Mouse (Mus musculus) MEL (cell line): ENCODE data around the gene Gmds. TPM values are rescaled to one million over a fixed set of nuclear protein-coding genes. Genes with fewer than 3 reads are reported as not detected.
A peak's percentile ranks its signal among the peaks of the same experiment; 100 is the strongest.

Experiments used
- DNase-seq: peaks from one replicate; pipeline ENCODE4 v3.0.0; 2011; ENCODE audit warnings: low read depth, low spot score
- H3K27ac ChIP-seq: 2 replicates; pipeline ENCODE4 v1.5.1; 2012; ENCODE audit warnings: low read depth, mild to moderate bottlenecking, control low read depth, low read length, moderate library complexity; ENCODE audit not compliant: control insufficient read depth
- H3K27me3 ChIP-seq, 2 experiments: fragments of 150-350 bp in 1 of 2; sonication (generic) in 1 of 2; 2 replicates each; pipeline ENCODE4 v1.6.1; 2012; ENCODE audit warnings: low read length in 2 of 2, mild to moderate bottlenecking in 2 of 2, improper control_type of control experiment in 1 of 2, moderate library complexity in 1 of 2; ENCODE audit not compliant: insufficient read depth in 2 of 2, control insufficient read depth in 1 of 2
- H3K36me3 ChIP-seq, 2 experiments: 2 replicates each; pipeline ENCODE4 v1.6.1; 2012 to 2014; ENCODE audit warnings: low read length in 2 of 2, improper control_type of control experiment in 1 of 2, inconsistent platforms in 1 of 2, mild to moderate bottlenecking in 1 of 2; ENCODE audit not compliant: insufficient read depth in 2 of 2, control insufficient read depth in 1 of 2
- H3K4me1 ChIP-seq, 2 experiments: fragments of 150-350 bp in 1 of 2; sonication (generic) in 1 of 2; 2 replicates each; pipeline ENCODE4 v1.6.1; 2012; ENCODE audit warnings: low read length in 2 of 2, improper control_type of control experiment in 1 of 2, mild to moderate bottlenecking in 1 of 2; ENCODE audit not compliant: insufficient read depth in 2 of 2, control insufficient read depth in 1 of 2
- H3K4me3 ChIP-seq, 2 experiments: fragments of 150-350 bp in 1 of 2; sonication (generic) in 1 of 2; 2 replicates each; pipeline ENCODE4 v1.5.1; 2012; ENCODE audit warnings: low read depth in 2 of 2, low read length in 2 of 2, mild to moderate bottlenecking in 2 of 2, moderate library complexity in 2 of 2, control low read depth in 1 of 2, improper control_type of control experiment in 1 of 2; ENCODE audit not compliant: control insufficient read depth in 1 of 2, insufficient read depth in 1 of 2
- H3K79me2 ChIP-seq: 2 replicates; pipeline ENCODE4 v1.6.1; 2012; ENCODE audit warnings: mild to moderate bottlenecking, low read length, moderate library complexity; ENCODE audit not compliant: control insufficient read depth, poor library complexity, insufficient read depth
- H3K9ac ChIP-seq: 2 replicates; pipeline ENCODE4 v1.6.1; 2012; ENCODE audit warnings: low read depth, mild to moderate bottlenecking, control low read depth, low read length, moderate library complexity; ENCODE audit not compliant: control insufficient read depth, poor library complexity, severe bottlenecking
- H3K9me3 ChIP-seq: fragments of 150-350 bp; sonication (generic); replicated peaks from 2 replicates; pipeline ENCODE4 v1.6.1; 2012; ENCODE audit warnings: mild to moderate bottlenecking, low read length, improper control_type of control experiment, moderate library complexity; ENCODE audit not compliant: insufficient read depth
- BHLHE40 ChIP-seq: IDR thresholded peaks from 2 replicates; pipeline ENCODE4 v1.6.1; 2012; ENCODE audit warnings: low read depth, mild to moderate bottlenecking, inconsistent platforms, low read length, improper control_type of control experiment, borderline replicate concordance
- CHD1 ChIP-seq: IDR thresholded peaks from 2 replicates; pipeline ENCODE4 v1.6.1; 2012; ENCODE audit warnings: low read depth, mild to moderate bottlenecking, inconsistent platforms, low read length, improper control_type of control experiment
- CHD2 ChIP-seq: IDR thresholded peaks from 2 replicates; pipeline ENCODE4 v1.6.1; 2011; ENCODE audit warnings: low read length, improper control_type of control experiment
- E2F4 ChIP-seq: IDR thresholded peaks from 2 replicates; pipeline ENCODE4 v1.6.1; 2011; ENCODE audit warnings: low read depth, low read length, improper control_type of control experiment, borderline replicate concordance
- ELF1 ChIP-seq: IDR thresholded peaks from 2 replicates; pipeline ENCODE4 v1.6.1; 2014; ENCODE audit warnings: low read depth, mild to moderate bottlenecking, inconsistent platforms, low read length, improper control_type of control experiment, moderate library complexity
- EP300 ChIP-seq, 2 experiments: IDR thresholded peaks; 2 replicates each; pipeline ENCODE4 v1.6.1; 2011; ENCODE audit warnings: improper control_type of control experiment in 2 of 2, low read length in 2 of 2, low read depth in 1 of 2, mild to moderate bottlenecking in 1 of 2
- ETS1 ChIP-seq: IDR thresholded peaks from 2 replicates; pipeline ENCODE4 v1.6.1; 2012; ENCODE audit warnings: low read depth, mild to moderate bottlenecking, inconsistent platforms, low read length, improper control_type of control experiment, moderate library complexity
- GATA1 ChIP-seq: IDR thresholded peaks from 2 replicates; pipeline ENCODE4 v1.6.1; 2011; ENCODE audit warnings: low read depth, low read length, improper control_type of control experiment
- JUND ChIP-seq: IDR thresholded peaks from 2 replicates; pipeline ENCODE4 v1.6.1; 2011; ENCODE audit warnings: low read depth, mild to moderate bottlenecking, improper control_type of control experiment, low read length
- KAT2A ChIP-seq: conservative IDR thresholded peaks from 2 replicates; pipeline ENCODE4 v1.6.1; 2012; ENCODE audit warnings: low read depth, low read length, improper control_type of control experiment, inconsistent platforms
- MAFK ChIP-seq: IDR thresholded peaks from 2 replicates; pipeline ENCODE4 v1.6.1; 2011; ENCODE audit warnings: low read depth, mild to moderate bottlenecking, low read length, improper control_type of control experiment, borderline replicate concordance
- MAX ChIP-seq: IDR thresholded peaks from 2 replicates; pipeline ENCODE4 v1.6.1; 2011; ENCODE audit warnings: low read length, improper control_type of control experiment
- MAZ ChIP-seq: IDR thresholded peaks from 2 replicates; pipeline ENCODE4 v1.6.1; 2012; ENCODE audit warnings: low read depth, mild to moderate bottlenecking, inconsistent platforms, low read length, improper control_type of control experiment
- MXI1 ChIP-seq: IDR thresholded peaks from 2 replicates; pipeline ENCODE4 v1.6.1; 2011; ENCODE audit warnings: mild to moderate bottlenecking, low read depth, low read length, improper control_type of control experiment
- MYB ChIP-seq: IDR thresholded peaks from 2 replicates; pipeline ENCODE4 v1.6.1; 2011; ENCODE audit warnings: mild to moderate bottlenecking, low read depth, low read length, improper control_type of control experiment
- MYC ChIP-seq: IDR thresholded peaks from 2 replicates; pipeline ENCODE4 v1.6.1; 2011; ENCODE audit warnings: low read depth, mild to moderate bottlenecking, low read length, improper control_type of control experiment, moderate library complexity
- NELFE ChIP-seq: IDR thresholded peaks from 2 replicates; pipeline ENCODE4 v1.6.1; 2011; ENCODE audit warnings: low read depth, low read length, improper control_type of control experiment
- POLR2A ChIP-seq, 2 experiments: IDR thresholded peaks; 2 replicates each; pipeline ENCODE4 v1.6.1; 2011 to 2012; ENCODE audit warnings: low read length in 2 of 2, mild to moderate bottlenecking in 2 of 2, control low read depth in 1 of 2, improper control_type of control experiment in 1 of 2, low read depth in 1 of 2, moderate library complexity in 1 of 2; ENCODE audit not compliant: control insufficient read depth in 1 of 2, insufficient read depth in 1 of 2, poor library complexity in 1 of 2
- POLR2AphosphoS2 ChIP-seq: IDR thresholded peaks from 2 replicates; pipeline ENCODE4 v1.6.1; 2011; ENCODE audit warnings: low read length, improper control_type of control experiment
- RCOR1 ChIP-seq: IDR thresholded peaks from 2 replicates; pipeline ENCODE4 v1.6.1; 2012; ENCODE audit warnings: low read depth, mild to moderate bottlenecking, inconsistent platforms, low read length, improper control_type of control experiment
- TAL1 ChIP-seq: IDR thresholded peaks from 2 replicates; pipeline ENCODE4 v1.6.1; 2012; ENCODE audit warnings: mild to moderate bottlenecking, inconsistent platforms, low read length, moderate library complexity, mixed read lengths
- TBP ChIP-seq: IDR thresholded peaks from 2 replicates; pipeline ENCODE4 v1.8.0; 2011; ENCODE audit warnings: low read depth, low read length, improper control_type of control experiment
- TCF12 ChIP-seq: IDR thresholded peaks from 2 replicates; pipeline ENCODE4 v1.6.1; 2014; ENCODE audit warnings: low read depth, mild to moderate bottlenecking, inconsistent platforms, low read length, improper control_type of control experiment, moderate library complexity
- UBTF ChIP-seq: IDR thresholded peaks from 2 replicates; pipeline ENCODE4 v1.6.1; 2012; ENCODE audit warnings: low read depth, mild to moderate bottlenecking, inconsistent platforms, low read length, improper control_type of control experiment, moderate library complexity, borderline replicate concordance; ENCODE audit not compliant: insufficient read depth
- USF2 ChIP-seq, 2 experiments: IDR thresholded peaks; 2 replicates each; pipeline ENCODE4 v1.6.1; 2011 to 2012; ENCODE audit warnings: improper control_type of control experiment in 2 of 2, low read length in 2 of 2, borderline replicate concordance in 1 of 2, inconsistent platforms in 1 of 2, low read depth in 1 of 2, mild to moderate bottlenecking in 1 of 2; ENCODE audit not compliant: insufficient read depth in 1 of 2
- ZC3H11A ChIP-seq: IDR thresholded peaks from 2 replicates; pipeline ENCODE4 v1.6.1; 2012; ENCODE audit warnings: low read depth, mild to moderate bottlenecking, inconsistent platforms, low read length, improper control_type of control experiment
- ZKSCAN1 ChIP-seq: IDR thresholded peaks from 2 replicates; pipeline ENCODE4 v1.6.1; 2012; ENCODE audit warnings: low read depth, mild to moderate bottlenecking, inconsistent platforms, low read length, improper control_type of control experiment, moderate library complexity
- ZMIZ1 ChIP-seq: IDR thresholded peaks from 2 replicates; pipeline ENCODE4 v1.6.1; 2012; ENCODE audit warnings: low read depth, mild to moderate bottlenecking, inconsistent platforms, low read length, improper control_type of control experiment, moderate library complexity
- ZNF384 ChIP-seq: IDR thresholded peaks from 2 replicates; pipeline ENCODE4 v1.6.1; 2012; ENCODE audit warnings: low read depth, mild to moderate bottlenecking, inconsistent platforms, low read length, improper control_type of control experiment
- polyA plus RNA-seq, 2 experiments: library from polyadenylated mRNA; stranded (reverse) in 1 of 2; unstranded in 1 of 2; fragments of >175 nt in 1 of 2; fragments of >200 nt in 1 of 2; gene quantifications; 2 replicates each; pipeline versions ENCODE4 v1.2.1 to v1.2.4; 2012; ENCODE audit warnings: low replicate concordance in 2 of 2, low read depth in 1 of 2; ENCODE audit not compliant: insufficient read length in 2 of 2, insufficient read depth in 1 of 2, missing spikeins in 1 of 2
- total RNA-seq: library from RNA; depleted of rRNA; stranded (reverse); fragments of 300-350 nt; gene quantifications from 2 replicates; pipeline ENCODE4 v1.2.3, GENCODE M21; 2012; rRNA removed

The Gmds gene
- total RNA-seq (17.4 and 21.4 TPM in 2 replicates), polyA plus RNA-seq (10 to 100 TPM in 1 of 2 experiments, not detected in 1; 32.2 TPM)

GRCm38 (mm10) chr13:32338513-32339365 lies at the start of gene Gmds:
Gene Gmds (minus strand): TSS chr13:32338740.
- H3K27me3 ChIP-seq: no peaks in the 10 kb centered on the region
- peak within 1 kb of the TSS; percentile 79 for H3K9ac ChIP-seq
- peak within 1 kb of the TSS; percentile 84 to 88 for H3K4me3 ChIP-seq
- TF ChIP-seq KAT2A: no peak; the same call in 1 of the 2 replicates
- peak; percentile 75 for TF ChIP-seq MXI1
- TF ChIP-seq ETS1: 0 out of 2 replicates have a peak, but pooled peaks have one; percentile 20
- no peak for TF ChIP-seq MAFK
- peak; percentile 82 for TF ChIP-seq NELFE
- TF ChIP-seq TCF12: 0 out of 2 replicates have a peak, but pooled peaks have one; percentile 41
- TF ChIP-seq POLR2AphosphoS2: peak; percentile 51; the same call in 1 of the 2 replicates
- 0 out of 2 replicates have a peak, but pooled peaks have one; percentile 26 for TF ChIP-seq MYC
- 0 out of 2 replicates have a peak, but pooled peaks have one; percentile 63 for TF ChIP-seq MAZ
- no peak for TF ChIP-seq BHLHE40
- TF ChIP-seq USF2 (IDR thresholded peaks at IDR 0.05; ENCODE audit: borderline replicate concordance in 1 of 2, insufficient read depth in 1 of 2, low read depth in 1 of 2, low read length in 2 of 2): no peak
- peak; percentile 83 for TF ChIP-seq ZMIZ1
- no peak for TF ChIP-seq JUND
- 0 out of 2 replicates have a peak, but pooled peaks have one; percentile 5 for TF ChIP-seq UBTF
- no peak for TF ChIP-seq ZKSCAN1
- peak; percentile 50 for TF ChIP-seq ELF1
- no peak for TF ChIP-seq RCOR1
- peak in 1 of 2 experiments; percentile 81; a peak in 2 of 4 replicates for TF ChIP-seq POLR2A (IDR thresholded peaks at IDR 0.05; ENCODE audit: control insufficient read depth in 1 of 2, insufficient read depth in 1 of 2, low read depth in 1 of 2, low read length in 2 of 2, poor library complexity in 1 of 2)
- TF ChIP-seq TBP: peak; percentile 70
- TF ChIP-seq GATA1: no peak
- TF ChIP-seq TAL1: no peak
- no peak for TF ChIP-seq ZC3H11A
- no peak for TF ChIP-seq CHD2
- peak; percentile 54; the same call in 1 of the 2 replicates for TF ChIP-seq MAX
- TF ChIP-seq E2F4: no peak
- TF ChIP-seq ZNF384: no peak
- no peak for TF ChIP-seq MYB
- peak; percentile 17 to 43; a peak in 3 of 4 replicates for TF ChIP-seq EP300 (IDR thresholded peaks at IDR 0.05; ENCODE audit: low read depth in 1 of 2, low read length in 2 of 2)
- TF ChIP-seq CHD1: no peak
- peaks cover 0 to 5% of the 10 kb centered on the region in 2 experiments; a peak in 2 of 4 replicates for H3K36me3 ChIP-seq
- H3K27ac ChIP-seq: peak within 1 kb of the TSS; percentile 41
- H3K79me2 ChIP-seq: peaks cover 3% of the 10 kb centered on the region; the same call in 1 of the 2 replicates
- no peaks in the 10 kb centered on the region for H3K9me3 ChIP-seq
- peaks cover 0 to 5% of the 10 kb centered on the region in 2 experiments; a peak in 2 of 4 replicates for H3K4me1 ChIP-seq
- peak; percentile 95 for DNase-seq
